ENCODE assay signal across 9 mouse cellular contexts in the genomic region with DNA sequence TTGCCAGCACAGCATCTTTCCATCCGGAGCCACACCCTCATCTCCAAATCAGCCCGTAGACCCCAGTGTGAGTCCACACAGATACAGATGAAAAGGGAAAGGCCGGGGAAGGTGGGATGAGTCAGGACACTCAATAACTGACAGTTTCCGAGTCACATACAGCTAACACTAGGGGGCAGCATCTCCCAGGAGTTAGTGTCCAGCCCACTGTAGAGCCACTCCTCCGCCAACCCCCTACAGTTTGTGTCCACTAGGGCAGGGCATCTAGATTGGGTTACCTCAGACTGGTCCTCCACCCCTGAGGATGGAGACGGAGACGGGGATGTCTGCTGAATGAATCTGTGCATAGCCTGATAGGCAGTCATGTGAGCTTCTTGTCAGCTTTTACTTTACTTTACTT. TPM values are rescaled to one million over a fixed set of nuclear protein-coding genes. Genes with fewer than 3 reads are reported as not detected.
DNase-seq lines count a peak whose midpoint lies in the region; ATAC-seq lines count a peak whose summit lies in the region.
"Had no signal": no experiment of that assay in that cellular context is flagged by ENCODE, and none has a peak within 500 bp of the region (broad histone marks: within the 10 kb centered on the region; RNA-seq: fewer than 3 reads in every experiment).

No protein-coding gene starts in this region.

- no peak for ATAC-seq in midbrain, embryonic 15.5 days (replicated peaks)
- ATAC-seq in heart, embryonic 16.5 days (replicated peaks; ENCODE audit: extremely low read depth, insufficient read depth, low FRiP score): peak; percentile 75; the same call in 1 of the 2 replicates

- H3K4me2 ChIP-seq in midbrain, embryonic 15.5 days: no peak overlapping the region
- H3K4me2 ChIP-seq in heart, embryonic 16.5 days (ENCODE audit: low read depth, low read length): no peak overlapping the region
- H3K4me2 ChIP-seq: neural tube, embryonic 12.5 days had no signal

- DNase-seq in midbrain, embryonic 10.5 days (ENCODE audit: low spot score): peak; percentile 71
- peak; percentile 74 for DNase-seq in adrenal gland, adult 8-10 months
- DNase-seq in embryonic facial prominence, embryonic 10.5 days (ENCODE audit: low spot score): peak; percentile 82
- peak; percentile 77 to 90 for DNase-seq in kidney, postnatal 36 days
- peak; percentile 87 for DNase-seq in lung, postnatal 10 days
- peak; percentile 52 to 74 for DNase-seq in spleen, postnatal 14 days (ENCODE audit: low spot score in 2 of 2)

- H3K4me3 ChIP-seq in midbrain, embryonic 10.5 days: no peak overlapping the region
- H3K4me3 ChIP-seq in midbrain, embryonic 15.5 days: no peak overlapping the region
- H3K4me3 ChIP-seq in embryonic facial prominence, embryonic 10.5 days: no peak overlapping the region
- no peak overlapping the region for H3K4me3 ChIP-seq in heart, embryonic 16.5 days (ENCODE audit: low read length)
- H3K4me3 ChIP-seq: neural tube, embryonic 12.5 days had no signal

- WGBS in midbrain, embryonic 10.5 days: 29% methylated on average over 7 of the region's 7 CpGs
- WGBS in midbrain, embryonic 15.5 days: 28% methylated on average over 7 of the region's 7 CpGs
- 28% methylated on average over 7 of the region's 7 CpGs for WGBS in embryonic facial prominence, embryonic 10.5 days
- 26% methylated on average over 7 of the region's 7 CpGs for WGBS in heart, embryonic 16.5 days

- no peak overlapping the region for H3K9ac ChIP-seq in midbrain, embryonic 15.5 days
- no peak overlapping the region for H3K9ac ChIP-seq in heart, embryonic 16.5 days (ENCODE audit: low read length)
- H3K9ac ChIP-seq: neural tube, embryonic 12.5 days had no signal

- H3K27ac ChIP-seq in midbrain, embryonic 10.5 days (replicated peaks): no peak overlapping the region
- no peak overlapping the region for H3K27ac ChIP-seq in midbrain, embryonic 15.5 days
- H3K27ac ChIP-seq in embryonic facial prominence, embryonic 10.5 days (replicated peaks): no peak overlapping the region
- no peak overlapping the region for H3K27ac ChIP-seq in heart, embryonic 16.5 days (ENCODE audit: low read length)
- H3K27ac ChIP-seq: neural tube, embryonic 12.5 days had no signal

- no peaks in the 10 kb centered on the region for H3K27me3 ChIP-seq in midbrain, embryonic 10.5 days (ENCODE audit: low read depth, poor library complexity, severe bottlenecking)
- no peaks in the 10 kb centered on the region for H3K27me3 ChIP-seq in midbrain, embryonic 15.5 days (replicated peaks)
- no peaks in the 10 kb centered on the region for H3K27me3 ChIP-seq in embryonic facial prominence, embryonic 10.5 days (replicated peaks; ENCODE audit: low read depth, poor library complexity, severe bottlenecking)
- H3K27me3 ChIP-seq in heart, embryonic 16.5 days (ENCODE audit: control insufficient read depth, insufficient read depth, low read length): no peaks in the 10 kb centered on the region
- H3K27me3 ChIP-seq: neural tube, embryonic 12.5 days had no signal

- H3K9me3 ChIP-seq in midbrain, embryonic 10.5 days (replicated peaks): no peaks in the 10 kb centered on the region
- no peaks in the 10 kb centered on the region for H3K9me3 ChIP-seq in midbrain, embryonic 15.5 days
- no peaks in the 10 kb centered on the region for H3K9me3 ChIP-seq in embryonic facial prominence, embryonic 10.5 days
- H3K9me3 ChIP-seq in heart, embryonic 16.5 days (replicated peaks; ENCODE audit: control insufficient read depth, low read length): no peaks in the 10 kb centered on the region
- H3K9me3 ChIP-seq: neural tube, embryonic 12.5 days had no signal

- H3K4me1 ChIP-seq in midbrain, embryonic 10.5 days: peaks cover 8% of the 10 kb centered on the region; the same call in 1 of the 2 replicates
- H3K4me1 ChIP-seq in midbrain, embryonic 15.5 days: no peaks in the 10 kb centered on the region
- peaks cover 10% of the 10 kb centered on the region for H3K4me1 ChIP-seq in embryonic facial prominence, embryonic 10.5 days
- H3K4me1 ChIP-seq in heart, embryonic 16.5 days (ENCODE audit: control insufficient read depth, insufficient read depth, low read length): peaks cover 4% of the 10 kb centered on the region
- H3K4me1 ChIP-seq: neural tube, embryonic 12.5 days had no signal

- H3K36me3 ChIP-seq in midbrain, embryonic 10.5 days: no peaks in the 10 kb centered on the region
- H3K36me3 ChIP-seq in midbrain, embryonic 15.5 days (replicated peaks): no peaks in the 10 kb centered on the region
- no peaks in the 10 kb centered on the region for H3K36me3 ChIP-seq in embryonic facial prominence, embryonic 10.5 days (replicated peaks)
- no peaks in the 10 kb centered on the region for H3K36me3 ChIP-seq in heart, embryonic 16.5 days (ENCODE audit: control insufficient read depth, insufficient read depth)
- H3K36me3 ChIP-seq: neural tube, embryonic 12.5 days had no signal

RNA-seq across cellular contexts. Expression of gene Fgd2, which starts 20.8 kb away (rescaled TPM):
- polyA plus RNA-seq in midbrain, embryonic 10.5 days (2016; fragmentation: Nextera tagmentation; extraction: Ambion mirVana): 3.8 and 4.1 TPM in 2 replicates
- 7.0 and 7.5 TPM in 2 replicates for polyA plus RNA-seq in midbrain, embryonic 15.5 days (2015; fragmentation: Nextera tagmentation; extraction: Ambion mirVana)
- total RNA-seq in adrenal gland, adult 8-10 months (2022): 10 to 100 TPM in 1 of 4 experiments, 1 to 10 TPM in 3; 2.1 to 11.1 (median 6.9) TPM
- 10.2 and 12.3 TPM in 2 replicates for polyA plus RNA-seq in embryonic facial prominence, embryonic 10.5 days (2016; fragmentation: Nextera tagmentation; extraction: Ambion mirVana)
- 4.8 and 4.9 TPM in 2 replicates for polyA plus RNA-seq in heart, embryonic 16.5 days (2015; fragmentation: Nextera tagmentation; extraction: Ambion mirVana)

RNA-seq across cellular contexts. Expression of gene Mtch1, which starts 33.7 kb away (rescaled TPM):
- polyA plus RNA-seq in midbrain, embryonic 10.5 days (2016; fragmentation: Nextera tagmentation; extraction: Ambion mirVana): 277 and 318 TPM in 2 replicates
- polyA plus RNA-seq in midbrain, embryonic 15.5 days (2015; fragmentation: Nextera tagmentation; extraction: Ambion mirVana): 519 and 548 TPM in 2 replicates
- 100 to 1,000 TPM; 236 to 274 (median 253) TPM for total RNA-seq in adrenal gland, adult 8-10 months (2022)
- 278 and 280 TPM in 2 replicates for polyA plus RNA-seq in embryonic facial prominence, embryonic 10.5 days (2016; fragmentation: Nextera tagmentation; extraction: Ambion mirVana)
- 220 and 273 TPM in 2 replicates for polyA plus RNA-seq in heart, embryonic 16.5 days (2015; fragmentation: Nextera tagmentation; extraction: Ambion mirVana)
